In the genomic region with DNA sequence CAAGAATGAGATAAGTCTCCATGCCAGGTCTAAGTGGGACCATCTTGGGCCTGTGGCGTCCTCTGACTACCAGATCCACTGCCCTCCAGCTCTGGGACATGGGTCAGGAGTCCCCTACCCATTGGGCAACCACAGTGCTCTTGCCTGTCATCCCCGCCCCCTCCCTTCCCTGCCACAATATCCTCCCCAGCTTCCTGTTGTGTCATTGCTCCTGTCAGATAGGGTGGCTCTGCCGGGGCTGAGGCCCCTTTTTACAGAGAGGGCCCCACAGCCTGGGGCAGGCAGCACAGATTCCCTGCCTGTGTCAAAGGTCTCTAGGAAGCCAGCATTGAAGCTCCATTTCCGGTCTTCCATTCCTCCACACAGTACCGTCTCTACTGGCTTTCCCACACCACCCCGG, we compare ENCODE assay signal across 8 mouse cellular contexts.
A peak's percentile ranks its signal among the peaks of the same experiment; 100 is the strongest.
DNase-seq lines count a peak whose midpoint lies in the region; ATAC-seq and TF ChIP-seq lines count a peak whose summit lies in the region.

No protein-coding gene starts in this region.

- peak overlapping the region; percentile 95 for H3K27ac ChIP-seq in bone marrow macrophage, adult 2 months (ENCODE audit: insufficient read depth, low read depth, low read length)
- H3K27ac ChIP-seq in hindbrain, postnatal 0 days: peak overlapping the region; percentile 95
- peak overlapping the region; percentile 95 for H3K27ac ChIP-seq in macrophage

- H3K36me3 ChIP-seq in hindbrain, postnatal 0 days (ENCODE audit: insufficient read depth, low read length): no peaks in the 10 kb centered on the region
- H3K36me3 ChIP-seq in macrophage (ENCODE audit: inconsistent target): no peaks in the 10 kb centered on the region

- no peaks in the 10 kb centered on the region for H3K27me3 ChIP-seq in hindbrain, postnatal 0 days (ENCODE audit: insufficient read depth, low read length)

- no peak for DNase-seq in hindbrain, postnatal 0 days (ENCODE audit: low spot score)
- peak; percentile 89 for DNase-seq in thymus, postnatal 0 days (ENCODE audit: low spot score)
- no peak for DNase-seq in adrenal gland, adult 18-20 months (ENCODE audit: low spot score in 2 of 2)
- no peak for DNase-seq in cerebellum, adult 9-10 months
- no peak for DNase-seq in urinary bladder, adult 2 months (ENCODE audit: low spot score)

- H3K4me1 ChIP-seq in bone marrow macrophage, adult 2 months (ENCODE audit: control insufficient read depth, insufficient read depth, low read length): peaks cover 59% of the 10 kb centered on the region
- H3K4me1 ChIP-seq in hindbrain, postnatal 0 days (ENCODE audit: insufficient read depth, low read length): peaks cover 40% of the 10 kb centered on the region

- peak overlapping the region; percentile 64 for H3K4me3 ChIP-seq in bone marrow macrophage, adult 2 months (ENCODE audit: insufficient read depth, low read length)
- H3K4me3 ChIP-seq in hindbrain, postnatal 0 days (ENCODE audit: low read length): peak overlapping the region; percentile 10; the same call in 1 of the 2 replicates
- H3K4me3 ChIP-seq in macrophage (ENCODE audit: inconsistent target): peak overlapping the region; percentile 70

- peak overlapping the region; percentile 80 for H3K4me2 ChIP-seq in hindbrain, postnatal 0 days (ENCODE audit: low read depth, low read length)

- peak; percentile 65 for ATAC-seq in CD4-positive, CD25-positive, alpha-beta regulatory T cell, adult 4 months
- no peak for ATAC-seq in hindbrain, postnatal 0 days

- peaks cover 98% of the 10 kb centered on the region for H3K79me2 ChIP-seq in macrophage (ENCODE audit: inconsistent target)

- TF ChIP-seq POLR2A in bone marrow macrophage, adult 2 months (IDR thresholded peaks at IDR 0.05; ENCODE audit: borderline replicate concordance, low read depth, low read length): no peak

- 59% methylated on average over 6 of the region's 6 CpGs for WGBS in hindbrain, postnatal 0 days
- 0% methylated on average over 6 of the region's 6 CpGs for WGBS in macrophage (ENCODE audit: missing documents)

- no peak for TF ChIP-seq CTCF in bone marrow macrophage, adult 2 months (IDR thresholded peaks at IDR 0.05; ENCODE audit: low read depth, low read length)
- TF ChIP-seq CTCF in hindbrain, postnatal 0 days (IDR thresholded peaks at IDR 0.05; ENCODE audit: low read depth): no peak

- no peaks in the 10 kb centered on the region for H3K9me3 ChIP-seq in hindbrain, postnatal 0 days (ENCODE audit: low read length)

- peak overlapping the region; percentile 82 for H3K9ac ChIP-seq in hindbrain, postnatal 0 days (replicated peaks; ENCODE audit: low read length)

Comparison
In these comparisons a context has a peak if more than half of its experiments do, and no peak if none do; other contexts are left out.
1. H3K4me3 ChIP-seq: peak in every context shown above with its lines; median percentile 70 in macrophage; 64 in bone marrow macrophage, adult 2 months; 10 in hindbrain, postnatal 0 days.